Mouse (Mus musculus): ENCODE results near the gene Adck1.
A peak's percentile ranks its signal among the peaks of the same experiment; 100 is the strongest.
"Not testable (repeated sequence)": the region's sequence is repeated elsewhere in the genome, so short reads cannot be mapped to it uniquely, and the experiment has no call there.

Adck1 gene

DNA sequence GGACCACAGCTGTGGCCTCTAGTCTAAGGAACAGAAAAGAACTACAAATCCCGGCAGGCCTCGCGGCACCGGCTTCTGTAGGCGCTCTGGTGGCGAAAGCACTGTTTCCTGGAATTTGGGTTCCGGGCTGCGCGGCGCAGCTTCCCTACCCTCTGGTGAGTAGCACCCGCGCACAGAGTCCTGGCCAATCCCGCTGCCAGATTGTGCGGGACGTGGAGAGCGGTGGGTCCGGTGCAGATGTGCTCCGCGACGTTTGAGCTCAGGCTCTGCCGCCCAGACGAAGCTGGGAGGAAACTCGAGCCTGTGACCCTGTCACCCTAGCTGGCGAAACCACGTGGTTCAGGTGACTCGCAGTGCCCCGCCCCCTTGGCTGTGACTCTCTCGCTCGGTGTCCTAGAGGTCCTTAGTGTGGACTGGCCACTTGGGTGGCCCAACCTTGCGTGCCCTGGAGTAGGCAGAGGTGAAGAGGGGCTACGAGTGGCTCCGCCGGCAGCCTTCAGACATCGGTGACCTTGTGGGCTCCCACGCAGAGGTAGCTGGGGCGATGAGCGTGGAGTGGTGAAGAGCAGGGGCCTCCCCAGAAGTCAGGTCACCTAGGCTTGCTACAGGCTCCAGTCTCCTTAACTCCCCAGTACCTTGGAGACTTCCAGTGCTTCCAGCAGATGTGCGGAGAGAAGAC lies at the start of gene Adck1:
Gene Adck1, plus strand, starts transcription at position 114 of the 679 bp plus-strand sequence.
- peak; percentile 78 for DNase-seq (ENCODE audit: low spot score)

DNA sequence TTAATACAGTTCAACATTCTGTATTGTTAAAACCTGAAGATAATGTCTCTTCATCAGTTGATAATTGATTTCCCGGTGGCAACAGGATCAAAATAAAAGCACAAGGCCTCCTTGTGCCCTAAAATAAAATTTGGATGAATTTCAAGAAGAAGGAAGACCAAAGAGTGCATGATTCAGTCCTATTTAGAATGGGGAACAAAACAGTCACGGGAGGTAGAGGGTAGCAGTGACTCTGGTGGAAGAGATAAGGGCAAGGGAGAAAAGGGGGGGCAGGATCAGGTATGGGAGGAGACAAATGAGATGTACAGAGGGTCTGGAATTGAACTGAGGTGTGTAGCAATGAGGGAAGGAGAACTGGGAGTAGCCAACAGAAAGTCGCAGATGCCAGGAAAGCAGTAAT lies 45.8 kb upstream of the Adck1 start:
- no peak for DNase-seq (ENCODE audit: low spot score)

DNA sequence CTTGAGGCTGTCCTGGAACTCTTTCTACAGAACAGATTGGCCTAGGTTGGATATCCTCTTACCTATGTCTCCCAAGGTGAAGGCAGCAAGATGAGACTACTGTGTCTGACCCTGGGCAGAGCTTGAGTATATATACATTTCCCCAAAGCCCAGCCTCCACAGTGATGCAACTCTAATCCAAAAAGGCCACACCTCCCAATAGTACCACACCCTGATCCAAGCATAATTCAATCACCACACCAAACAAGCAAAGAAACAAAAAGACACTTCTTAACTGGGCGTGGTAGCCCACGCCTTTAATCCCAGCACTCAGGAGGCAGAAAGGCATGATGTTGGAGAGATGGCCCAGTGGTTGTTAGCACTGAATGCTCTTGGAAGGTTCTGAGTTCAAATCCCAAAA lies 36.4 kb upstream of the Adck1 start, which contains the start of gene Gm5039:
Gene Gm5039, minus strand, starts transcription at position 101 of the 400 bp plus-strand sequence.
- not testable (repeated sequence) for DNase-seq (ENCODE audit: low spot score)

DNA sequence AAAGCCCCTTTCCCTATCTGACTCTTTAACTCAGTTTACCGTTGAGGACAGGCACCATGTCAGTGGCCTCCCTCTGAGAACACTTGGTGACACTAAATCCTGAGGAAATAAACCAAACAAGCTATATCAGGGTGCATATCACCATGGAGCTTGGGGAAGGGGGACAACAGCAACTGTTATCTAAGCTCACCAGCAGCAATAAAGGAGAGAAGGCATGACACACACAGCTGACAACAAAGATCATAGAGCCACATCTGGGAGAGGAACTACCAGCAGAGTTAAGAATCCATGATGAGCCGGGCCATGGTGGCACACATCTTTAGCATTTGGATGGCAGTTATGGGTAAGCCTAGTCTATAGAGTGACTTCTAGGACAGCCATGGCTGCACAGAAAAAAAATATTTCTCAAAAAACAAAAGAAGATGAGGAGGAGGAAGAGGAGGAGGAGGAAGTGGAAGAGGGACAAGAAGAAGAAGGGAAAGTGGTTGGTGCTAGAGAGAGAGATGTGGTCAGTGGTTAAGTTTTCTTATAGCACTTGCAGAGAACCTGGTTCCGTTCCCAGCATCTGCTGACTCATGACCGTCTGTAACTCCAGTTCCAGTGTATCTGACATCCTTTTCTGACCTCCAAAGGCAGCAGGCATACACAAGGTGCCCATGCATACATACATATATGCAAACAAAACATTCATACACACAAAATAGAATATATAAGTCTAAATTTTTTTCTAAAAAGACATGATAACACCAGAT lies 23.5 kb upstream of the Adck1 start:
- not testable (repeated sequence) for DNase-seq (ENCODE audit: low spot score)

DNA sequence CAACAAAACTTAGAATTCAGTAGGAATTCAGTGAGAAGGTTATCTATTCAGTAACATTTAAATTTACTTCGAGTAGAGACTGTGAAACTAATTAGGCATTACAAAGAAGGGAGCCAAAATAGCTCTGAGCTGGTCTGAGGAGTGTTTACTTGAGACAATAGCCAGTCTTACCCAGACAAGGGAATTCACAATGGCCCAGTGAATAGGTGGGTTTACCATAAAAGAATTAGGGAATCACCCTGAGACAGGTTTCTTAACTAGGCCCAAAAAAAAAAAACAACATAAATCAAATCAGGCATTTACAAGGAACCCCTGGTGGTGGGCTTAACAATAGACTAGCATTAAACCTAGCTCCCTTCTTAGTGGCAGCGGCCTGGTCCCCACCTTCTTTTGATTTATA lies 19.1 kb upstream of the Adck1 start:
- DNase-seq (ENCODE audit: low spot score), result not testable (repeated sequence)

DNA sequence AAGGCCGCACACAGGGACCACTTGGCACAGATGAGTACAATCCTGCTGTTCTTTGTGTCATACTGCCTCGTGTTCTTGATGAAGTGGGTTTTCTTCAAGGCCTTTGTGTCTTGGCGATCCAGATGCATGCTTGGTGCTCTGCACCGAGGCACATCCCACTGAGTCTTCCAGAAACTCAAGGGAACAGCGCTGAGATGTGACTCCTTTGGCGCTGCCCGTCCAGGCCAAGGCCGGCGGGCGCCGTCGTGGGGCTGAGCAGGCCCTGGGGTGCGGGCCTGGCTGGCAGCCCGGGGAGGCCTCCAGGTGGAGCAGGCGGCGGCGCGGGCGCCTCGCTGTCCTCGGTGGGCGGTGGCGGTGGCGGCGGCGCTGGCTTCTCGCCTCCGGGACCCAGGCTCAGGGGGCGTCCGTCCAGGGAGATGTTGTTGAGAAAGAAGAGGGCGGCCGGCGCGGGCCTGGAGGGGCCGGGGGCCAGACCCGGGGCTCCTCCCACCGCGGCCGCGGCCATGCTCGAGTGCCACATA lies 6.1 kb upstream of the Adck1 start:
- DNase-seq (ENCODE audit: low spot score), result no peak

DNA sequence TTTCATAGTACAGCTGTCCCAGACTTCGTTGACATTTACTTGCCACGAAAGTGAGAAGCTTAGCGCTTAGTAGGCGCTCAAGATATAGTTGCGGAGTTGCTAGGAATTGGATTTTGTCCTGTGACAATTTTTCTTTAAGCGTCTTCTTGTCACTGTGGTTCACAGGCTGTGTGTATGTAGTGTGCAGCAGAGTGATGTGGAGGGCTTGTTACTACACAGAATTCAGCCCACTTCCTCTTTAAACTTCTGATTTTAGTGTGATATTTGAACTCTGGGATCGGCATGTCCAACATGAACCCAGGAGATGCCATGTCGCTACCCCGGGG lies 729 bp downstream of the Adck1 start:
- DNase-seq (ENCODE audit: low spot score), result no peak

DNA sequence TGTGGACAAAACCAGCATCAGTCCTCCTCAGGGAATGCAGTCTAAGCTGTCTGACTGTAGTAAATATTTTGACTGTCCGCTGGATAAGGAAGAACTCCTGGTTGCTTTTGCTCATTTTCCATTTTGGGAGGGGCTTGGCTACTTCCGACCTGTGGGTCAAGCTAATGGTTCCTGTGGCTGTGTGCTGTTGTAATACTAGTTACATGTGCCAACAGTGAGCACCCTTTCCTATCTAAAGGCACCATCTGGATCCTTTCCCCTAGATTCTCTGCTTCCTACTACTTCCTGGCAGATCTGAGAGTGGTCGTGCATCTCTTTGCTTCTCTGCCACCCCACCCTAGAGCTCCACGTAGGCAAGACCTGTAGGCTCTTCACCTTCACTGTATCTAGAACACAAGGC lies 7.3 kb downstream of the Adck1 start:
- no peak for DNase-seq (ENCODE audit: low spot score)

DNA sequence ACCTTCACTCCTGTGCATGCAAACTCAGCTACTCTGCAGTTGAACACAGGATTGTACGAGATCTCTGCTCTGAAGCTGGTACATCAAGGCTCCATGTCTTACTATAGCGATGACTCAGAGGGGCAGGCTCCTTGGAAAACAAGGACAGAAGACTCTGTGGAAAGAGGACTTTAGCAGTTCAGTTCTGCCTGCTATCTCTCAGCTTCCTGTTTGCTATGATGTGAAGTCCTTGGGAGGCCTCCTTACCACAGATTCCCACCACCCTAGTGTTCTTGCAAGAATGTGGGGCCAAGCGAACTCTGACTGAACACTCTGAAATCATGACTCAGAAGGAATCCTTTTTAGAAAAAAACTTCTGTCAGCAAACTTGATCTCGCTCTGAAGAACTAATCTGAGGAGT lies 8.3 kb downstream of the Adck1 start:
- no peak for DNase-seq (ENCODE audit: low spot score)

DNA sequence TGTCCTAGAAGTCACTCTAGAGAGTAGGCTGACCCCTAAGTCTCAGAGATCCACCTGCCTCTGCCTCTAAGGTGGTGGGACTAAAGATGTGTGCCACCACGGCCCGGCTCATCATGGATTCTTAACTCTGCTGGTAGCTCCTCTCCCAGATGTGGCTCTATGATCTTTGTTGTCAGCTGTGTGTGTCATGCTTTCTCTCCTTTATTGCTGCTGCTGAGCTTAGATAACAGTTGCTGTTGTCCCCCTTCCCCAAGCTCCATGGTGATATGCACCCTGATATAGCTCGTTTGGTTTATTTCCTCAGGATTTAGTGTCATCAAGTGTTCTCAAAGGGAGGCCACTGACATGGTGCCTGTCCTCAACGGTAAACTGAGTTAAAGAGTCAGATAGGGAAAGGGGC lies 9.3 kb downstream of the Adck1 start:
- DNase-seq (ENCODE audit: low spot score), result not testable (repeated sequence)

DNA sequence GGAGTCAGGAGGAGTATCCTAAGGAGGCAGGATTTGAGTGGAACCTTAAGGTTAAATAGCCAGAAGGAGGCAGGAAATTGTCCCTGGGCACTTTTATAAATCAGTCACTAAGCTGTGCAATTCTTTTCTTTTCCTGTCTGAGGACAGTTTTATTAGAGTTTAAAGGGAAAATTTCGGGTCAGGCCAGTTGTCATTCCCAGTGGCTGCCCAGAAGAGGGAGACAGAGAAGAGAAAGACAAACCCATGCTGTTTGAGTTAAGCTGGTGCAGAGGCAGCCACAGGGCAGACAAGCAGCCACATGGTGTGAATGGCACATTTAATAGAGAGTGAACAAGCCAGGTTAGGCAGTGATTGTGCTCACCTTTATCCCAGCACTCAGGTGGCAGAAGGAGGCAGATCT lies 10.0 kb downstream of the Adck1 start:
- DNase-seq (ENCODE audit: low spot score), result not testable (repeated sequence)

DNA sequence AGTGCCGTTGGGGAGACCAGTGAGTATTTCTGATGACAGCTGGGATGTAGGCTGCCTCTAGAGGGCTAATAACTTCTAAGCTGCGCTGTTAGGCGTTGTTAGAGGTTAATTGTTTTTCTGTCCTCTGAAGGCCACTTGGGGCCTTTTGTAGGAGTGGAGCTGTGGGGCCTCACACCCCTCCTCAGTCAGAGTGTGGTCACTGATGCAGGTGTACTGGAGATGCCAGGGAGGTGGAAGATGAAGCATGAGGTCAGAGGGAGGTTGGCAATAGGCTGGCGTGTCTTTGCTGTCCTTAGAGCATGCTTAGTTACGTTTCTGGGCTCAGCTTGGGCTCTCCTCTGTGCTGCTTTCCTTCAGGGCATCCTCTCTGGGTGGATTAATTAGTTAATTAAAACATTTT lies 11.7 kb downstream of the Adck1 start:
- no peak for DNase-seq (ENCODE audit: low spot score)

DNA sequence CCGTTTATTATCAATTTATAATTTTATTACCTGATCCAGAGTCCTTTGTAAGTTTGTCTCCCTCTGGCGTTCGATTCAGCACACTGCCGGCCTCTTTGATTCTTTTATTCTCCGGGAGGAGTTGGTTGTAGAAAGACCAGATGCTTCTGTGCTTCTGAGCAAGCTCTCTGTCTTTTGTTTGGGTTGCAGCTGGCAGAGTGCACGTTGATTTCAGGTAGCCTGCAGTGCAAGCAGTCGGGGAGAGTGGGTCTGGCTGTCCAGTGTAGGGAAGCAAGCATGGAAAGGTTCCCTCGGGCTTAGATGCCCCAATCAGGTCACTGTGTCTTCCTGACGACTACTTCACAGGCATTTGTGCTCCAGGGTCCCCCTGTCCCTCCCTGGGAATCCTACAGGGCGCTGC lies 16.5 kb downstream of the Adck1 start:
- no peak for DNase-seq (ENCODE audit: low spot score)

DNA sequence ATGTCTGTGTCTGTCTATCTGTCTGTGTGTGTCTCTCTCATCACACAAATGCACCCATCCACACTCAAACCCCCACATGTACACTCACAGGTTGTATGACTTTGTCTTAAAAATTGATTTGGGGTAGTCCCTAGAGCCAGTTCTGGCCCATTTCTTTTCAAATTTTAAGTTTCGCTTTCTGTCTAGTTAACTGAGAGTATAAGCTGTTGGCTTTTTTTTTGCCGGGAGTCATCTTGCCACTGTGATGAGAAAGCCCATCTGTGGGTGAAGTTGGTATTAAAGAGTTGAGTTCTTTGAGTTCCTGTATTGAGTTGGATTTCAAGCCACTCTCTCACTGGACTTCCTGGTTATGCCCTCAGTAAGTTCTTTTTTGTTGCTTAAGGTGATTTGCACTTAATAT lies 17.9 kb downstream of the Adck1 start:
- DNase-seq (ENCODE audit: low spot score), result no peak

DNA sequence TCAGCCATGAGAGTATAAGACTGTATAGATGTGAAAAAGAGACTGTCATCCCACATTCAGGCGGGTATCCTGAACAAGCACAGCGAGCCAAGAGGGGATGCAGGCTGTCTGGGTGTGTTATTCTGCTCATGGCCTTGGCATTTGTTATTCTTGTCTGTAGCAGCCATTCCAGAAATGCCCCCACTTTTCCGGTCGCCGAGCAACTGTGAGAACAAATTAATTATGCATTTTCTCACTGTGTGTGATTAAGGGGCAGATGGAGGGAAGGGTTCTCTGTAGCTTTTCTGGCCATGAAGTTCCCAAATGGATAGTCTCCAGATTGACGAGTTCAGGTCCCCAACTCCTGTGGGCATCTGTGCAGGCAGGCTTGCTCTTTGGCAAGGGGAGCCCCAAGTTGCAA lies 28.5 kb downstream of the Adck1 start:
- DNase-seq (ENCODE audit: low spot score), result no peak

DNA sequence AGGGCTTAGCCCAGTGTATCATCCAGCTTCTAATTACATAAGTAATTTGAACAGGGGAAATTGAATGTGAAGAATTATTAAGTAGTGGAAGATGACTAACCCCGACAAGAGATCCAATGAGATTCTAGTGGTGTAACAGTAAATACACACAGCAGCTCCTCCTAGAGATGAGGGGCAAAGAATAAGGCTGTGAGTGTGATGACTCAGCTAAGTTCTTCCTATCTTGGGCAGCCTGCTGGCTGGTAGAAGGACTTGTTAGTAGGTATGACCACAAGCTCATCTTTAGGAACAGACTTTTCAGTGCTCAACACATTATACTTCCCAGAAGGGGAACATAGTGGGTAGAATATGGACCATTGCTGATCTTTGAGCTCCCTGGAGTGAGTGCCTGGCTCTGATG lies 38.3 kb downstream of the Adck1 start:
- DNase-seq (ENCODE audit: low spot score), result no peak

DNA sequence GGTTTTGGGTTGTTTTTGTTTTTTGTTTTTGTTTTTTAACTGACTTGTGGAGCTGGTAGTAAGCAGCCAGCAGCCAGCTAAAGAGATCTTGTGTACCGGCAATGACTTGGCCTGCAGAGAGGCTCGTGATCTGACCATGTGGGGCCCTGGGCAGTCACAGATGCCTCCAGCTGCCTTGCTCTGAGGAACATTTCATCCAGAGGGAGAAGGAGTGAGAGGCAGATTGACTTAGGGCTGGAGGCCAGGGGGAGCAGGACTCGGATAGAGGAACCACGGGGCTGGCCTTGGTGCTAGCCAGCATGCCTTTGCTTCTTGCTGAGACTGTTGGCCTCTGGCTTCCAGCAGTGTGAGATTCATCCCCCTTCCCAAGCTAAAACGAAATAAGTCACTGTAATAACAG lies 43.2 kb downstream of the Adck1 start:
- DNase-seq (ENCODE audit: low spot score), result no peak

DNA sequence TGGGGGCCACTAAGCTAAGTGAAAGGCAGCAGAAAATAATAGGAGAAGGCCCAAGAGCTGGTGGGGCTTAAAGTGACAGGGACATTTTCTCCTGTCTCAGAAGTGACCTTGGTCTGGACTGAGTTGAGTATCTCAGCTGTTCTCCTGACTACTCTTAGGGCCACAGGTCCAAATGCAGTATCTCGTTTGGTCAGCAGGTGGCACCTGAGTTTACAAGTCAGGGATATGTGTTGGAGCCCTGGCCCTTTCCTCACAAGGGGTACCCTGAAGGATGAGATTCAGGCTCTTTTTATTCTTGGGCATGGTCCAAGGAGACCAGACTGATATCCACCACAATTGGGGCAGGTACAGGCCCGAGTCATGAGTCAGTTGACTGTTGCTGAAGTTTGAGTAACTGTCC lies 44.8 kb downstream of the Adck1 start:
- DNase-seq (ENCODE audit: low spot score), result no peak

DNA sequence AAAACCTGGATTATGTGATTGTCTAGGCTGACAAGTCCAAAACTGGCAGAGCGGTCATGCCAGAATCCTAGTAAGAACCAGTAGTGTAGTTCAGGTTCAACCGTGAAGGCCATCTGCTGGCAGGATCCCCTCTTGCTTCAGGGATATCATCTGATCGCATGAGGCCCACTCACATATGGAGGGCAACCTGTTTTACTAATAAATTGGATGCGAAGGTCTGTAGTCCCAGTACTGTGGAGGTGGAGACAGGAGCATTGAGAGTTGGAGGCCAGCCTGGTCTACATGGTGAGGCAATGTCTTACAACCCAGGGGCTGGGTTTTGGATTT lies 47.6 kb downstream of the Adck1 start:
- no peak for DNase-seq (ENCODE audit: low spot score)

DNA sequence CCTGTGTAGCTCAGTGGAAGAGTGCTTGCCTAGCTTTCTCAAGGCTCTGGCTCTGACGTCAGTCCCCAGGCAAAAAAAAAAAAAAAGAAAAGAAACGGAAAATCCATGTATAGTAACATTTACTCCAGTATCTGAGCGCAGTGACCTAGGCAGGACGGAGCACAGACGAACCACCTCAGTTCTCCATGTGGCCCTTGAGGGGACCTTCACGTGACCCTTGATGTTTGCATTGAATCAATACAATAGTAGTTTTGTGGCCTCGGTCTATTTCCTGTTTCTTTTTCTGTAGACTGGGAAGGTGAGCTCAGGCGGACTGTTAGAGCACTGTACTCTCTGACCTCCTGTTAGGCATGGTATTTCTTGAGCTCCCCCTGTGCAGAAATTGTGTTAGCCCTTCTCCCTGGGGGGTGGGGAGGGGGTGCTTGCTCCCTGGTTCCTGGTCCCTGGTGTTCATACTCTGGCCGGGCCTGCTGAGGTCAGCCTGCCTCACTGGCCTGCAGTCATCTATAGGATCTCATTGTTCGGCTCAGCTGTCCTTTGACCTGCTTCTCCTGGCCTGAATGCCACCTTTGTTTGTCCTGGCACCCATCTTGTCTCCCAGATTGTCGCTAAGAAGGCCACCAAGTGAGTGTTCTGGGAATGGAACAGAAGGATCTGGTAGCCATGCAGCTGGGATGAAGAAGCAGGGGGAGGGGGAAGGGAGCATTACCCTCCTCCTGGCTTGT lies 48.1 kb downstream of the Adck1 start:
- DNase-seq (ENCODE audit: low spot score), result no peak

DNA sequence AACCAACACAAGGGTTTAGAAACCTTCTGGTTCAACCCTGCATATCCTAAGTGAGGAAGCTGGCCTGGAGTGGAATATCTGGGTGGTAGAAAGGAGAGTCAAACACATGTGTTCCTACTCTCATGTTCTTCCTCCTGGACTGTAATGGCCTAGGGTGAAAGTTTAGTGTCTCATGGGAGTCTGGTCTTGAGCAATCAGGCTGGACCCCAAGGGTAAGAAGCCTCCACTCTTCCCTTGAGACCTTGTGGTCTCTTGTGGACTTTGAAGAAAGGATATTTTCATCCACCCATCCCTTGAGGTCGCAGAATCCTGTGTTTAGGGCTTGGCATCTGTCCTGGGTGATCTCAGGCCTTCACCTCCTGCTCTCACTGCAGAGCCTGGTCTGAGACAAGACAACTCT lies 52.9 kb downstream of the Adck1 start:
- no peak for DNase-seq (ENCODE audit: low spot score)

DNA sequence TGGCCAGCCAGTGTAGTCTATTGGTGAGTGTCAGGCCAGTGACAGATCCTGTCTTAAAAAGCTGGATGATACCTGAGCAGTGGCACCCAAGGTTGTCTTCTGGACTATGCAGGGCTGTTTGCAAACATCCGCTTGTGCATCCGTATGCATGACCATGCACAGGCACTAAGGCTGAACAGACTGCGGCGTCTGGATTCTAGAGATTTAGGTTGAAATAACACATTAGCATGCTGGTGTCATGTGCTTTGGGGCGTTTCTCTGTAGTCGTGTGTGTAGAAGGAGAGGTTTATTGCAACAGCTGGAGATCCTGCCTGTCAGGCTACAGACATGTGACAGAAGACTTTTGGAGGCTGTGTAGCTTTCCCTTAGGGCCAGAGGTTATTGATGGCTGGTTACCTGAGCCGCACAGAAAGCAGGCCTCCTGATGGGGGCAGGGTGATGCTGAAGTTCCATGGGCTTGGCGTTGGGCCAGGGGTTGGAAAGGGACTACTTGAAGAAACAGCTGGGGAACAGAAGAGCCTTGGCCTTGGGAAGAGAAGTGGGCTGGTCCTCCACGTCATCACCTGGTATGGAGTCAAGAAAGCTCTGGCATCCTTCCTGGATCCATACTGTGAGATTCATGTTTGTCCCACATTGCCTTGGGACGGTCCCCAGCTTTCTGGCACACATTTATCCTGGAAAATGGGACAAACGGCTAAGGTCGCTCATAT lies 59.7 kb downstream of the Adck1 start:
- no peak for DNase-seq (ENCODE audit: low spot score)

DNA sequence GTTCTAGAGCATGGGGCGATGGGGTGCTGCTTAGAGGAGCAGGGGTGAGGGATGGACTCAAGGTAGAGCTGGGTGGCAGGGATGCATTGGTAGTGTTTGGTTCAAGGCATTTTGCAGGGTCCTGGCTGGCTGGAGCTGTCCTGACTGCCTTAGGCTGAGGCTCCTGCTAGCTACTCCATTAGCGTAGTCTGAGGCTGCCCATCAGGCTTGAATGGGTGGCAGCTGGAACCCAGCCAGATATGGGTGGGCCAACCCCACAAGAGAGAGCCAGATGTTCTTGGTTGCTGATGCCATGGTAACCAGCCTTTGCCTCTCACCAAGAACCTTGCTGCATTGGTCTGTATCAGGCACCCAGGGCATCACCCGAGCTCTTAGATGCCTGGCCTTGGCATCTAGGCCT lies 66.6 kb downstream of the Adck1 start:
- DNase-seq (ENCODE audit: low spot score), result no peak
